Mouse (Mus musculus) heart, adult 11 months (tissue): ENCODE results near the gene Mep1a.

Experiments
- DNase-seq: peaks from one replicate; pipeline ENCODE4 v3.0.0; 2022

Gene Mep1a

DNA sequence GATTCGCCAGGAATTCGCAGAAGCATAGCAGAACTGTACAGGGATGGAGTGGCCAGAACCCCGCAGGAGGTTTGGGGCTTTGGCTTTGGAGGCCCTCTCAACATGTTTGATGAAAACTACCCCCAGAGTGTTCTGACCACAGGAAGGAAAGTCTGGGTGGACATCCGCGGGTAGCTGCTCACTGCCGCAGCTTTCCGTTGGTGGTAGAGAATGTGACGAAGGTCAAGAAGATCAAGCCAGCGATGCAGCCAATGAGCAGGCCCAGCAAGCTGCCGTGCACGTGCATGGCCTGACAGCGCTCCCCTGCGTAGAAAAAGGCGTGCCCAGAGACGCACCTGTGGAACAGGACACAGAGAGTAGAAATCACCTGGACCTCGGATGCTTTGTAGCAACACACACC is 27.8 kb downstream of the Mep1a start:
- peak; percentile 82 for DNase-seq

DNA sequence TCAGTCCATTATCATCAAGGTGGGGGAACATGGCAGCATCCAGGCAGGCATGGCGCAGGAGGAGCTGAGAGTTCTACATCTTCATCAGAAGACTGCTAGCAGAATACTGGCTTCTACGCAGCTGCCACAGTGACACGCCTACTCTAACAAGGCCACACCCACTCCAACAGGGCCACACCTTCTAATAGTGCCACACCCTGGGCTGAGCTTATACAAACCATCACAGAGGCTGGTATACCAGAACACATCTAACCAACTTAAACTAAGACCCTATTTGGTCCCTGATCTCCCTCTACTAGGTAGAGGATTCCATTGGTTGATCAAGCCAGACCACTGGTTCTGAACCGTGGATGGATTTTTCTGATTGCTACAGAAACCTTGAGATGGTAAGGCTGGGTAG is 30.1 kb downstream of the Mep1a start:
- peak; percentile 68 for DNase-seq

- peak; percentile 94 for DNase-seq
These were observed 32.6 kb downstream of the Mep1a start for GRCm38 (mm10) chr17:43470039-43470438.

DNA sequence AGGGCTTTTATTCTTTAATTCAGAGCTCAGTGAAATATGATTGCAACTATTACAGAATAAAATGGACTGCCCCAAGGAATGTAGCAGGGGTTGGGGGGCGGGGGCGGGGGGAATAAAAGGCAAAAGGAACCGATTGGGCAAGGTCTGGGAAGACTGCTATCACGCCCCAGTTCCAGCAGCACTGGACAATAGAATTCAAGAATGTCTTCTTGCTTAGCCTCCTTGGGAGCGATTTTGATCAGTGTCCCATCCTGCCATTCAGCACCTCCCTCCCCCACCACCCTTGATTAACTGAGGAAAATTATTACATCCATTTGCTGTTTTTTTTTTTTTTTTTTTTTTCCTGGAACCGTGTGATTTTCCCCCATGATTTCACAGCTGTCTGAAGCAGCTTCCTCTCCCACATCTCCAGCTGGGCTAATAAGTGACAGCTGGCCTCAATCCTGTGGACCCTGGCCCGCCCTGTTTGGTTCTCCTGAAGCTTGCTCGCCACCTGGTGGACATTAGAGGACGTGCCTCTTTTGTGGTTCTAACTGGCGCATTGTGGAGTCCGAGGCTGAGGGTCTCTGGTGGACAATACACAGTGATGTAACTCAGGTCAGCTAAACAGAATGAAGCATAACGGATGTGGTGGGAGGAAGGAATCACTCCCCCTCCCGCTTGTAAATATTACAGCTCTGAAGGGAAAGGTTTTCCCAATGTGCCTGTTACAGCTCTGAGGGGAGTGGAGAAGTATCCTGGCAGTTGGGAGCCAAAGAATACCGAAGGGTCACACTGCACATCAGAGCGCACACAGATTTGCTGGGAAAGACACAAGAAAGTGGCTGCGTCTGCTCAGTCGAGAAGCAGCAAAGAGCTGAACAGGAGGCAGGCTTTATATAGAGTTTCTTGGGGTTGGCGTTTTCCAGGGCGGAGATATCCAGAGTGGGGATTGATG is 42.1 kb downstream of the Mep1a start:
- DNase-seq, result peak; percentile 97

DNA sequence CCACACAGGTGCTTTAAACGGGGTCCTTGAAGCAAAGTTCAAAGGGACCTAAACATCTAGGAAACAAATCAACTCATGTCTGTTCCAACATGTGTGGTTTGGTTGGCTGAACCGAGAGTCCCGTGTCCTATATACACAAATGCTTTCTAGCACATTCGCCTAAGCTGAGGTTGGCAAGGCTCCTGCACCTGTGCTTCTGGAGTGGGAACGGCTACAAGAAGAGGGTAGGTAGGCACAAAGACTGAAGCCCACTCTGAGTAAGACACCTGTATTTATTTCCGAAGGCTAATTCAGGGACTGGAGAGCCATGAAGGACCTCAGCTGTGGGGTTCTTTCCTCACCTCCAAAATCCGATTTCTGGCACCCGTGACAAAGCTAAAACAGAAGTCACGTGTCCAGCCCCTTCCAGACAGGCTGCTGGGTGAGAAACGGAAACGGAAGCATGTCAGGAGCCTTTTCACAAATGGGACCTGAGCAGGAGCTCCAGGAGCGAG is 42.8 kb downstream of the Mep1a start:
- peak; percentile 92 for DNase-seq

- peak; percentile 95 for DNase-seq
These were observed 44.0 kb downstream of the Mep1a start for GRCm38 (mm10) chr17:43458598-43458997.

DNA sequence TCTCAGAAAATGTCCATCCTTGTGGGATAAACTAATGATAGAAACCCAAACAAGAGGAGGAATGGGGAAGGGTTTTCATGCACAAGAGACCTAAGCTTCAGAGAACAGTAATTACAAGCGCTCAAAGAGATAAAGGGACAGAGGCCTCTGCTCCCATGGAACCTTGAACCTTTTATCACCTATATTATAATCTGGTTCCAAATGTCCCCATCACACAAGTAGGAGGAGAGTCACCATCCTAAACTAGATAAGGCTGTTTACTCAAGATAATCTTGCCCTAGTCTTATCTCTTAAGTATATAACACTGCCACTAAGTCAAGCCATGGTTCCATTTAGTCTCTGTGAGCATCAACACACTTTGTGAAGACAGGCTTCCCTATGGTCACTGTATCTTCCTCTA is 51.4 kb downstream of the Mep1a start:
- DNase-seq, result no peak

DNA sequence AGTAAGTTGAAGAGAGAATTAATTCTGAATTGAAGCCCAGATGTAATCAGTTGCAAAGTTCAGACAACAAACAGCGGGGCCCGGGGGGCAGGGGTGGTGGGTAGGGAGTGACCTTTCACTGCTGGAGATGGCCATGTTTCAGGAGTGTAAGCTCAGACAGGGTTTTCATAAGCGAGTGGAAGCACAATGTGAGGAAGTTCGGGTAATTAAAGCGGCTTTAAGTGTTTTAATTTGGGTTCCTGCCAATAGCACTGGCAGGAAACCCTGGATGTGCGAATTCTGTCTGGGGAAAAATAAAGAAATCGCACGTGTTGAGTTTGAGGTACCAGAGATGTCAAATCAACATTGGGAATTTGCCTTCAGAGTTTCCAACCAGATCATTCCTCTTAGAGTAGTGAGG is 68.1 kb downstream of the Mep1a start:
- peak; percentile 97 for DNase-seq

DNA sequence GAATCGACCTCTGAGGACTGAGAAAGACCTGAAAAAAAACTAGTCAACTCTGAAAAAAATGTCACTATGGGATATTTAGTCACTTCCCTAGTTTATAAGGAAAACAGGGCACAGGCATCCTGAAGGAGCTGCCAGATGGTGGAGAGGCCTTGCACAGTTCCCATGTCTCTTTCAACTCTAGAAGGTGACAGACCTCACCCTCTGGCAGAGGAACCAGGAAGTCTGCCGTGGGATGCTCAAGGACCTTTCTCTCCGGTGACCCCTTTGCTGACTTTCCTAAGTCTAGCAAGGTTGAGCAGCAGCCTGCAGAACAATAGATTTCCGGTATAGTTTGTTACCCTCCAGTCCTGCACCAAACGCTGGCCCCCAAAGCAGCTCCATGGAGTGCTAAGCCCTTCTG is 70.9 kb downstream of the Mep1a start:
- peak; percentile 92 for DNase-seq
